Mouse (Mus musculus): ENCODE data around the gene Map4k2. TPM values are rescaled to one million over a fixed set of nuclear protein-coding genes. Genes with fewer than 3 reads are reported as not detected.
A peak's percentile ranks its signal among the peaks of the same experiment; 100 is the strongest.

The Map4k2 gene
- polyA plus RNA-seq, 1 experiment: 1,004 TPM

- Histone ChIP-seq H3K27ac (ENCODE audit: control insufficient read depth, insufficient read depth, low read length) (no peak overlapping the region), H3K27me3 (ENCODE audit: control insufficient read depth, insufficient read depth, low read length) (no peaks in the 10 kb centered on the region), H3K4me3 (ENCODE audit: control insufficient read depth, insufficient read depth, low read length) (no peak overlapping the region), H3K36me3 (ENCODE audit: control insufficient read depth, insufficient read depth, low read length) (no peaks in the 10 kb centered on the region), H3K4me1 (replicated peaks; ENCODE audit: control insufficient read depth, insufficient read depth, low read length) (peaks cover 42% of the 10 kb centered on the region)
- no peak for TF ChIP-seq CTCF (IDR thresholded peaks at IDR 0.05; ENCODE audit: borderline replicate concordance, control insufficient read depth, extremely low read depth, insufficient read depth, low read length, poor library complexity)
- TF ChIP-seq POLR2A (IDR thresholded peaks at IDR 0.05; ENCODE audit: control insufficient read depth, extremely low read depth, insufficient read depth, low read length, poor library complexity): no peak
- 98% methylated on average over 10 of the region's 10 CpGs for whole genome bisulfite sequencing
- no peak for DNase-seq
Measured at GRCm38 (mm10) chr19:6336920-6337319, 4.0 kb upstream of the Map4k2 start.

GRCm38 (mm10) chr19:6338171-6338570 lies 2.8 kb upstream of the Map4k2 start:
- H3K27ac ChIP-seq (ENCODE audit: control insufficient read depth, insufficient read depth, low read length): no peak overlapping the region
- 99% methylated on average over 7 of the region's 7 CpGs for WGBS
- TF ChIP-seq CTCF (IDR thresholded peaks at IDR 0.05; ENCODE audit: borderline replicate concordance, control insufficient read depth, extremely low read depth, insufficient read depth, low read length, poor library complexity) (no peak), POLR2A (IDR thresholded peaks at IDR 0.05; ENCODE audit: control insufficient read depth, extremely low read depth, insufficient read depth, low read length, poor library complexity) (no peak)
- peaks cover 52% of the 10 kb centered on the region for H3K4me1 ChIP-seq (replicated peaks; ENCODE audit: control insufficient read depth, insufficient read depth, low read length)
- H3K4me3 ChIP-seq (ENCODE audit: control insufficient read depth, insufficient read depth, low read length): no peak overlapping the region
- no peaks in the 10 kb centered on the region for H3K27me3 ChIP-seq (ENCODE audit: control insufficient read depth, insufficient read depth, low read length)
- DNase-seq: no peak
- H3K36me3 ChIP-seq (ENCODE audit: control insufficient read depth, insufficient read depth, low read length): no peaks in the 10 kb centered on the region

GRCm38 (mm10) chr19:6338716-6339115 lies 2.2 kb upstream of the Map4k2 start:
- TF ChIP-seq POLR2A (IDR thresholded peaks at IDR 0.05; ENCODE audit: control insufficient read depth, extremely low read depth, insufficient read depth, low read length, poor library complexity) (no peak), CTCF (IDR thresholded peaks at IDR 0.05; ENCODE audit: borderline replicate concordance, control insufficient read depth, extremely low read depth, insufficient read depth, low read length, poor library complexity) (no peak)
- WGBS: 96% methylated on average over 11 of the region's 11 CpGs
- no peaks in the 10 kb centered on the region for H3K36me3 ChIP-seq (ENCODE audit: control insufficient read depth, insufficient read depth, low read length)

GRCm38 (mm10) chr19:6339191-6339590 lies 1.7 kb upstream of the Map4k2 start:
- WGBS: 97% methylated on average over 6 of the region's 6 CpGs
- Histone ChIP-seq H3K27ac (ENCODE audit: control insufficient read depth, insufficient read depth, low read length) (no peak overlapping the region), H3K36me3 (ENCODE audit: control insufficient read depth, insufficient read depth, low read length) (no peaks in the 10 kb centered on the region; the same call in 1 of the 2 replicates), H3K4me1 (replicated peaks; ENCODE audit: control insufficient read depth, insufficient read depth, low read length) (peaks cover 54% of the 10 kb centered on the region), H3K4me3 (ENCODE audit: control insufficient read depth, insufficient read depth, low read length) (no peak overlapping the region), H3K27me3 (ENCODE audit: control insufficient read depth, insufficient read depth, low read length) (no peaks in the 10 kb centered on the region)
- TF ChIP-seq POLR2A (IDR thresholded peaks at IDR 0.05; ENCODE audit: control insufficient read depth, extremely low read depth, insufficient read depth, low read length, poor library complexity) (no peak), CTCF (IDR thresholded peaks at IDR 0.05; ENCODE audit: borderline replicate concordance, control insufficient read depth, extremely low read depth, insufficient read depth, low read length, poor library complexity) (no peak)
- no peak for DNase-seq

More at GRCm38 (mm10) chr19:6338716-6339115, 2.2 kb upstream of the Map4k2 start:
- Histone ChIP-seq H3K4me1 (replicated peaks; ENCODE audit: control insufficient read depth, insufficient read depth, low read length) (peaks cover 55% of the 10 kb centered on the region), H3K4me3 (ENCODE audit: control insufficient read depth, insufficient read depth, low read length) (no peak overlapping the region), H3K27ac (ENCODE audit: control insufficient read depth, insufficient read depth, low read length) (no peak overlapping the region), H3K27me3 (ENCODE audit: control insufficient read depth, insufficient read depth, low read length) (no peaks in the 10 kb centered on the region)
- DNase-seq: no peak

GRCm38 (mm10) chr19:6339890-6340504 lies 938 bp upstream of the Map4k2 start:
- TF ChIP-seq CTCF (IDR thresholded peaks at IDR 0.05; ENCODE audit: borderline replicate concordance, control insufficient read depth, extremely low read depth, insufficient read depth, low read length, poor library complexity) (0 out of 2 replicates have a peak, but pooled peaks have one; percentile 12), POLR2A (IDR thresholded peaks at IDR 0.05; ENCODE audit: control insufficient read depth, extremely low read depth, insufficient read depth, low read length, poor library complexity) (no peak)
- DNase-seq: peak; percentile 74
- Histone ChIP-seq H3K36me3 (ENCODE audit: control insufficient read depth, insufficient read depth, low read length) (no peaks in the 10 kb centered on the region; the same call in 1 of the 2 replicates), H3K4me3 (ENCODE audit: control insufficient read depth, insufficient read depth, low read length) (no peak overlapping the region), H3K27ac (ENCODE audit: control insufficient read depth, insufficient read depth, low read length) (peak overlapping the region; percentile 79), H3K27me3 (ENCODE audit: control insufficient read depth, insufficient read depth, low read length) (no peaks in the 10 kb centered on the region), H3K4me1 (replicated peaks; ENCODE audit: control insufficient read depth, insufficient read depth, low read length) (peaks cover 50% of the 10 kb centered on the region)
- 26% methylated on average over 15 of the region's 15 CpGs for WGBS

GRCm38 (mm10) chr19:6341453-6342077 lies 630 bp downstream of the Map4k2 start:
- peaks cover 12% of the 10 kb centered on the region for H3K36me3 ChIP-seq (ENCODE audit: control insufficient read depth, insufficient read depth, low read length)
- H3K27ac ChIP-seq (ENCODE audit: control insufficient read depth, insufficient read depth, low read length): peak overlapping the region; percentile 83
- DNase-seq: no peak
- TF ChIP-seq POLR2A (IDR thresholded peaks at IDR 0.05; ENCODE audit: control insufficient read depth, extremely low read depth, insufficient read depth, low read length, poor library complexity) (no peak), CTCF (IDR thresholded peaks at IDR 0.05; ENCODE audit: borderline replicate concordance, control insufficient read depth, extremely low read depth, insufficient read depth, low read length, poor library complexity) (no peak)
- peaks cover 39% of the 10 kb centered on the region for H3K4me1 ChIP-seq (replicated peaks; ENCODE audit: control insufficient read depth, insufficient read depth, low read length)
- 3% methylated on average over 23 of the region's 23 CpGs for WGBS
- no peaks in the 10 kb centered on the region for H3K27me3 ChIP-seq (ENCODE audit: control insufficient read depth, insufficient read depth, low read length)
- H3K4me3 ChIP-seq (ENCODE audit: control insufficient read depth, insufficient read depth, low read length): peak overlapping the region; percentile 80

All from thymus, adult 2 months (tissue).